Mouse (Mus musculus) Muller cell, postnatal 12 days (primary cell): ENCODE measurements around the gene Ntsr2.
A peak's percentile ranks its signal among the peaks of the same experiment; 100 is the strongest.

Experiments used
- DNase-seq: peaks from one replicate; pipeline ENCODE4 v3.0.0-alpha.2; 2015; ENCODE audit errors: inconsistent ontology term

The Ntsr2 gene

GRCm38 (mm10) chr12:16653332-16654093 is at the start of gene Ntsr2:
TSS of gene Ntsr2 (plus strand) at chr12:16653382.
- peak; percentile 89 for DNase-seq

GRCm38 (mm10) chr12:16605624-16606023 is 47.6 kb upstream of the Ntsr2 start:
- no peak for DNase-seq

- no peak for DNase-seq
Observed at GRCm38 (mm10) chr12:16610936-16611335, 42.2 kb upstream of the Ntsr2 start, which contains the start of gene Lpin1. TSS of gene Lpin1 (minus strand) at chr12:16610966.

DNA sequence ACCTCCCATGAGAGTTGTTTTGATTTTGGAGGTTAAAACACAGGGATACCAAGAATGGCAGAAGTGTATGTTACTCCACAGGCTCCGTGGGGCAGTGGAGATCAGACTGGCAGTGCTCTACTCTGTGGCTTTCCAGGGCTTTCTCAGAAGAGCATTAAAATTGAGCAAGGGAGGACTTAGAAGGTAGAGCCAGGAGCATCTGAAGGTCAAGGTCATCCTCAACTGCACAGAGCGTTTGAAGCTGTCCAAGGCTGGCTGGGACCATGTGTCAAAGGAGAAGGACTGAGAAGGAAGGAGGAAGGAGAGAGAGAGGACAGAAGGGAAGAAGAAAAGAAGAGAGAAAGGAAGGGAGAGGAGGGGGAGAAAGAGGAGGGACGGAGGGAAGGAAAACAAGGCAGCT is 38.6 kb upstream of the Ntsr2 start:
- no peak for DNase-seq

DNA sequence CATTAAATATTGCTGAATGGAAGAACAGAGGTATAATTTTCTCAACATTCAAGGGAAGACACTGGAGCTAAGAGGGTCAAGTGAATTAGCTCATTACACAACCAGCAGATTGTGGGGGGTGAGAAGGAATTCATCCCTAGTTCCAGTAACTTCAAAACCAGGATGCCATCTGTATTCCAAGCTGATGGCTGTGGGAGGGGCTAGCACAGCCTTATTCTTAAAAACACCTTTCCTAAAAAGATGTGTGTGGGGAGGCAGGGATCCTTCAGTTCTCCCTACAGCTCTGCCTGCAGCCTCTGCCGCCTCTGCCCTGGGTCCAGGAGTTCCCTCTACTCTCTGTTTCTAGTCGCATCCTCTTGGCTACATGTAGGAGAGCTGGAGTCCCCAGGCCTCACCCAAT is 37.4 kb upstream of the Ntsr2 start:
- no peak for DNase-seq

- peak; percentile 87 for DNase-seq
Observed at GRCm38 (mm10) chr12:16618512-16619274, 34.5 kb upstream of the Ntsr2 start.

- no peak for DNase-seq
Observed at GRCm38 (mm10) chr12:16619453-16619852, 33.7 kb upstream of the Ntsr2 start.

DNA sequence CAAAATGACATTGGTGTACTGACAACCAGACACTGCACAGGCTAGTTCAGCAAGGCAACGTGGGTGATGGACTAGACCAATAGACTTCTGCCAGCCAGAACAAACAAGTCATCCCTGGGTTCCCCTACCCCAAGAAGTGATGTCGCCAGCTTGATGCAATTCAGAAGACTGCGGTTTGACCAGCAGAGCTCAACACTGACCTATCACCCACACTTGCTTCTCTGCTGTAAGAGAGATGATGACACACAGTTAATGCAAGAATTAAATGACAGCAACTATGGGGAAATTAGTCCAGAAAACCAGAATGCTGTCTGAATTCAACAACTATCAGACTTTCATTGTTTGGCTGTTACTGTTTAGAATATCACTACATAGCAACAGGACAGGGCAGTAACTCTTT is 33.0 kb upstream of the Ntsr2 start:
- DNase-seq: peak; percentile 14

DNA sequence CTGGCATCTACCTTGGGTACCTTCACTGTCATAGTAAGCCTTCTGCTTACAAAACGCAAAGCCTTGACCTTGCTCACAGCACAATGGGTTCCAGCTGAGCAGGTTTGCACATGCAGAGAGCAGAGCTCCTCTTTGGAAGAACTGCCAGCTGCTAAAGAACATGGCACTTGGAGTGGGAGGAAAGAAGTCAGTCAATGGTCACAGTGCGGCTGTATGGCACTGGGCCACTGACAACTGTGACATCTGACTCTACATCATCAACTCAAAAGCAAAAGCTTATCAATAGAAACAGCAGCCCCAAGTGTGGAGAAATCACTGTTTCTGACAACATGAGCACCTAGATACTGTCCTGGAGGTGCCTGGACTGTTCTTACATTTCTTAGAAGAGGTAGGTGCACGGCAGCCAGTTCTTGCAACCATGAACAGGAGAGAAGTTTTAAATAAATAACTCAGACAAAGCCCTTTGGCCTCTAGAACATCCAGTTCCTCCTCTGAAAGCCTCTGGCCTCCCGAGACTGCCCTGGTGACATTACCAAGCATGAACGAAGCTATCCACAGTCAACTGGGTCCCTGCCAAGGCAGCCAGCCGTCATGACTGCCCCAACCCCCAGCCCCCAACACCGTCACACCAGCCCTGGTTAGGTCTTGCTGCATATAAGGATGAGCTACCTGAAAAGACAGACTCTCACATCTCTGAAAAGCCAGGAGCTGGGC is 22.9 kb upstream of the Ntsr2 start:
- no peak for DNase-seq

- no peak for DNase-seq
Observed at GRCm38 (mm10) chr12:16630866-16631185, 22.4 kb upstream of the Ntsr2 start.

- no peak for DNase-seq
Observed at GRCm38 (mm10) chr12:16631423-16631822, 21.8 kb upstream of the Ntsr2 start.

DNA sequence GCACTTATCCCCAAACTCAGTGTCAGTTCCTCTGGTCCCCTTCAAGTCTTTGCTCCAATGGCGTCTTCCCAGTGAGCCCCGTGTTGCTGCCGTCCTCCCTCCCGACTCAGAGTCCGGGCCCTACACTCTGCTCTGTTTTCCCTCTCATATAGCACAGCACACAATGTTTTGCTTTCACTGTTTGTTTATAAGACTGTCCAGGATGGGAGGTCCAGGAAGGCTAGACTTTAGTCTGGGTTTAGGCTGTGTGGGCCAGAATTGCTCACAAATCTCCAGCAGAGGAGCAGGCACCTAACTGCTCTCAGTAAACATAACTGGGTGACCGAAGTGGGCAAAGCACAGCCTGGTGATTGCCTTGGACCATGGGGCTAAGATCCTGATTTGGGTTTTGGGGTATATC is 19.9 kb upstream of the Ntsr2 start:
- DNase-seq: no peak

- DNase-seq: peak; percentile 20
Observed at GRCm38 (mm10) chr12:16634075-16634813, 18.9 kb upstream of the Ntsr2 start.

DNA sequence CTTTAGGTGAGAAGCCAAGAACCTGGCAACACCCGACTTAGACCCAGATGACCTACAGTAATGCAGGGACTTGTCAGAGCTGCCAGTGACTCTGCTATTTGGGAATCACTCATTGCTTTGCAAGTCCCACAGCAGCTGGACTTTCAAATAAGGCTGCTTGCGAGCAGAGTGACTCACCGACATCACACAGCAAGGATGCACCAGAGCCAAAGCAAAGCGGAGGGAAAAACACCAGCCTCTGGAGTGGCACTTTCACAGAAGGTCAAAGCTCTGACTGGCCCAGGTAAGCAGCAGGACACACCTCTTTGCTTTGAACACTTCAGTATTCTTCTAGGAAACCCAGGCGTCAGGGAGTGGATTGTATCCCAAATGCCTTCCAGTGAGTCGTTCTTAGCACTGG is 17.4 kb upstream of the Ntsr2 start:
- DNase-seq: no peak

- DNase-seq: no peak
Observed at GRCm38 (mm10) chr12:16639078-16639771, 14.0 kb upstream of the Ntsr2 start.

- no peak for DNase-seq
Observed at GRCm38 (mm10) chr12:16640075-16640474, 13.1 kb upstream of the Ntsr2 start.

DNA sequence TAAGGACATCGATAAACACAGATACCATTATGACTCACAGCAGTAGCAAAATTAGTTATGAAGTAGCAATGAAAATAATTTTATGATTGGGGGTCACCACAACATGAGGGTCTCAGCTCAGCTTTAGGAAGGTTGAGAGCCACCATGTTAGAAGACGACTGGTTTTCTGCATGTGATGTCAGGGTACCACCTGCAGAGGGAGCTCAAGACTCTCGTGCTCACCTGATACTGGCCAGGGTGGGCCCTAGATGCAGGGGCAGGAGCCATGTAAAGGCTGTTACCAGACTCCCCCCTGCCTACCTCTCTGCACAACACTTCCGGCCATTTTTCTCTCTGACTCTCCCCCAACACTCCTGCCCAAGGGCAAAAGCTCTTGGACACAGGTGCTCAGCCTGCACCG is 11.2 kb upstream of the Ntsr2 start:
- DNase-seq: no peak

DNA sequence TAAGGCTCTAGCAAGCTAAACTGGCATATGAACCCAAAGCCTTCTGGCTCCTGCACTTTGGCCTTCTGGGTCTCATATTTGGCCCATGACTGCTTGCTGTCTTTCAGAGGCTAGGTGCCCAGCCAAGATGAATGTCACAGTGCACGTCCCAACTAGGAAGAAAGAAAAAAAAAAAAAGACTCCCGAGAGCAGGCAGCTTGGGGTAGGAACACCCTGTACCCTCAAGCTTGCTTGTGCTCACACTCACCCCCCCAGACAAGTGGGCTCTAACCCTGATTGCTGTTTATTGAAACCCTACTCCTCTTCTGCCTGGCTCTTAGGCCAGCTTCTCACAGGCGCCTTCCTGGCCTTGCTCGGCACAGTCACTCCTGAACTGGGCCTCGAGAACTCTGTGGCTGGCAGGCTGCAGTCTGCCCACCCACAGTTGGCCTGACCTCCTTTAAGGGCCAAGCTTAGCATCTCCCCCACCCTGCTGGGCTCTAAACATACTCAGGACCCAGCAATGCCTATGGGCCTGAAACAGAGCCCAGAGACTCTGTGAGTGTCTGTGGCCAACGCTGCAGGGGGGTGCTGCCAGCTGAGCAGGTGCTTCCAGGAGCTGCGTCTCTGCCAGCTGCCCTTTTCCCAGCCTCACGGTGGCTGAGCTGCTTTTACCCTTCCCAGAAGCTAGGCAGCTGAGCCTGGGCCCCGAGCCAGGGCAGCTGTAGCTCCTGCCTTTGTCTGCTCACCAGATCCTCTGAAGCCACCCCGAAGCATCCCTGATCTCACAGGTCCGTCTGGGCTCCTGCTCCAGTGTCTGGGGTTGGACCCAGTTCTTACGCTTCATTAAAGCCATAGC is 9.5 kb upstream of the Ntsr2 start:
- DNase-seq: peak; percentile 90

- DNase-seq: no peak
Observed at GRCm38 (mm10) chr12:16644698-16645097, 8.5 kb upstream of the Ntsr2 start.

DNA sequence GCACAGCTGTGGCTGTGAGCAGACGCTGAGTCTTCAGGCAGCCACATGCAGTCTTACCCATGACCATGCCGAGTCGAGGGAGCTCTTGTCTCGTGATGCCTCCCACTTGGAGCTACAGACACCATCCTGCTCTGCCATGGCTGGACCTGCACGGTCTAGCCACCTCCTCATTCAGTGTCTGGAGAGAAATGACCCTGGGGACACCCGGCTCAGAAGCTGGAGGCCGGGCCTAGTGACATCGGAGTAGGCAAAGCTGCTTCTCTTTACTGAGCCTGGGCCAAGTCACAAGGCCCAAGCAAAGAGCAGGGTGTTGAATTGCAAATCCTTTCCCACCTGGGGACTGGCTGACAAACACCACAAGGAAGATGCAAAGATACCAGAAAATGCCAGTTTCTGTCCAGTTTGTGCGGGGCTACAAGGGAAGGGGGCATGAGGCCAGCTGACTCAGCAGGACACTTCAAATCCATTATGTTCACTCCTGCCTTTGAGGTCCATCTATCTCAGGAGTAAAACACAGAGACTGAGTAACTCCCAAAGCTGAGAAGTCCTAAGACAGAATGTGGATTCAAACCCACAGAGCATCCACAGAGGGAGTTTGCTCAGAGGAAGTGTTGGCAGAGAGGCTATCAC is 6.3 kb upstream of the Ntsr2 start:
- no peak for DNase-seq
